Mouse (Mus musculus) CD4-positive, CD25-positive, alpha-beta regulatory T cell, adult 4 months (primary cell): ENCODE measurements around the gene Gpr34. TPM values are rescaled to one million over a fixed set of nuclear protein-coding genes. Genes with fewer than 3 reads are reported as not detected.

ENCODE experiments used
- ATAC-seq: one replicate; pipeline ENCODE4 v1.8.0; 2017
- polyA plus RNA-seq, 2 experiments: library from polyadenylated mRNA; unstranded; fragments of 100-300 nt; shearing (Covaris generic); gene quantifications; one replicate each; pipeline ENCODE4 v1.2.1; 2017

Gpr34 gene
- polyA plus RNA-seq, 2 experiments from 2014 or later, result 39.1 to 41.9 TPM

DNA sequence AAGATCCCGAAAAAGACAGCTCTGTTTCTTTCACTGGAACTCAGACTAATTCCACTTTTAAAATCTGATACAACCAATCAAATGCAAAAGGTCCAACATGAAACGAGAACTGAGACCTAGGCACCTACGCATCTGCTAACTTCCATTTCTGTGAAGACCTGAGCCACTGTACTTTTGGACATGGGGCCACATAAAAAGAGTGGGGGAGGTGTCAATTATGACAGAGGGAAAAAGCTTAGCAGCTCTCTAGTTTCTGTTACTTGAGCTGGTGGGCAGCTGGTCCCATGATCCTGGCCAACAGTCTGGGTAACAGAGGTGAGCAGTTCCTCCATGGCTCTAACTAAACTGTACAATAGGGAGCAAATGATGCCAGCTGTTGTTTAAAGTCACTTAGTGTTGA lies 41.1 kb downstream of the Gpr34 start:
- ATAC-seq, result no peak

DNA sequence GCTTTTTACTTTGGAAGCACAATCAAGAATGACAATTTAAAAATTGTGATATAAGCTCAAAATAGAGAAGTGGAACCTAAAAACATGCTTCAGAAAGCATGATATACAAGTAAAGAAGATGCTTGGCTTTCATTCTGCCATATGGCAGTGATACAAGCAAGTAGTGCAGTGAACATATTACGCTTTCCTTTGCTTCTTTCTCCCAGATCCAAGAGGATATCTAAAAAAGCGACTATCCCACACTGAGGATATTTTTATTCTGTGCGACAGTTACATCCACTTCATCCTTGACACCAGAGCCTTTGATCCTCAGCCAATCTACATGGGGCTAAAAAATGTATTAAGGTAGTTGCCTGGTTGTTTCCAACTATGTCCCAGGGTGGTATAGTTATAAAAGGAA lies 49.9 kb downstream of the Gpr34 start:
- no peak for ATAC-seq

DNA sequence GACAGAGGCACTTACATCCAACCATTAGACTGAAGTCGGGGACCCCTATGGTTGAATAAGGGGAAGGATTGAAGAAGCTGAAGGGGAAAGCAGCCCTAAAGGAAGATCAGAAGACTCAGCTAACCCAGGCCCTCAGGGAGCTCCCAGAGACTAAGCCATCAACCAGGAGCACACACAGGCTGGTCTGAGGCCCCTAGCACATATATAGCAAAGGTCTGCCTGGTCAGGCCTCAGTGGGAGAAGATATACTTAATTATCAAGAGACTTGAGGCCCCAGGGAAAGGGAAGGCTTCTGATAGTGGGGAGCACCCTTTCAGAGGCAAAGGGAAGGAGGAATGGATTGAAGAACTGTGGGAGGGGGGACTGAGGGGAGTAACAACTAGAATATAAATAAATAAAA lies 54.7 kb downstream of the Gpr34 start:
- ATAC-seq, result no peak

DNA sequence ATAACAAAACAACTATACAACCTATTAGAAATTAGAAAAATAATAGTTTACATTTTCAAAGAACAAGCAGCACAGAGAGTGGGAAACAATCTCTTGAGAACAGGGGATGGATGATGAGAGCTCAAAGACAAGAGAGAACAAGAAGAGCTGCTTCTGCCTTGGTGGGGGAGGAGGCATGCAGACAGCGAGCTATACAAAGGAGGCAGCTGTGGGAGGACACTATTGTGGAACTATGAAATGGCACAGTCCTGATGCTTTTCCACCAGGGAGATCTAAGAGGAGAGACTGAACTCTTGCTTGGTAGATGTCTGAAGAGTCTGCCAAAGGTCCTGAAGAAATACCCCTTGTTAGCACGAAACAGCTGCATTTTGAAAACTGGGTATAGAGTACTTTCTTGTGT lies 56.5 kb downstream of the Gpr34 start:
- ATAC-seq, result no peak

Other genes with a start within 250 kb of the Gpr34 start
- under 1 TPM in 1 of 2 experiments, not detected in 1; 0.08 TPM for gene Nyx, start 166.0 kb upstream of the Gpr34 start, polyA plus RNA-seq
- under 1 TPM in 1 of 2 experiments, not detected in 1; 0.12 TPM for gene Gpr82, start 29.3 kb downstream of the Gpr34 start, polyA plus RNA-seq
- under 1 TPM; 0.62 to 0.89 TPM for gene Cask, start 219.3 kb downstream of the Gpr34 start, polyA plus RNA-seq